Mouse (Mus musculus) monocyte, adult 2 months (primary cell): ENCODE measurements around the gene Ptgr1.

Experiments used
- DNase-seq, 2 experiments: peaks; one replicate each; pipeline ENCODE4 v3.0.0; 2022; ENCODE audit warnings: low spot score in 2 of 2, low read depth in 1 of 2

Ptgr1 gene

DNA sequence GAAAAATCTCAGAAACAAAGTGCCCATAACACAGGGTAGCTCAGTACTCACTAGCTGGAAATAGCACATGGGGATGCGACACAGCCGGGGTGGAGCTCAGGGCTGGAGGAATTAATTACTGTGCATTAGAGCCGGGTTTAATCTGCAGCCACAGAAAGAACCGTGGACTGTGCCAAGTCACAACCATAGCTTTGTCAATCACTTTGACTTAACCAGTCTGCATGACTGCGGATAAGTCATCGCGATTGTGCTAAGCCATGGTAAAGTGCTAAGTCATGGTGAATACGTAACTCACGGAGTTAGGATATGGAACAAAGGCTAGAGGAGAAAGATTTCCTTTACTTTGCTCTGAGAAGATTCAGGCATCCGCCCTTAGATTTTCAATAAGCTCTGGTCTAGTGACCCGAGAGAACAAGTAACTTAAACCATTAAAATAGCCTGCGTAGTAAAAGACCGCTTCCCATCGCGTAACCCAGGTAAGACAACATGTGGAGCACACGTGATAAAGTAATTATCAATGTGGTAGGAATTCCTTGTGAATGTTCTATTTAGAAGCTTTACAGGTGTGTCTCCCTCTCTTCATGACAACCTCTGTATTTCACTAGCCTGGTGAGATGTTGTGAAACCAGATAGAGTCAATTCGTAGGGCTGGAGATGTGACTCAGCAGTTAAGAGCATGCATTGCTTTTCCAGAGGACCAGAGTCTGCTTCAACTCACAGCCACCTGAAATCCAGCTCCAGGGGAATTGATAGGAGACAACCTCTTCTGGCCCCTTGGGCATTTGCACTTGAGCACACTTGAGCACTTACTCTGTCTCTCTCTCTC, 3.9 kb upstream of the Ptgr1 start:
- DNase-seq: no peak

GRCm38 (mm10) chr4:58989303-58989898, 2.5 kb upstream of the Ptgr1 start:
- DNase-seq: no peak

- peak in 1 of 2 experiments; percentile 72 for DNase-seq
These were observed 1.7 kb downstream of the Ptgr1 start for GRCm38 (mm10) chr4:58985157-58985648.

DNA sequence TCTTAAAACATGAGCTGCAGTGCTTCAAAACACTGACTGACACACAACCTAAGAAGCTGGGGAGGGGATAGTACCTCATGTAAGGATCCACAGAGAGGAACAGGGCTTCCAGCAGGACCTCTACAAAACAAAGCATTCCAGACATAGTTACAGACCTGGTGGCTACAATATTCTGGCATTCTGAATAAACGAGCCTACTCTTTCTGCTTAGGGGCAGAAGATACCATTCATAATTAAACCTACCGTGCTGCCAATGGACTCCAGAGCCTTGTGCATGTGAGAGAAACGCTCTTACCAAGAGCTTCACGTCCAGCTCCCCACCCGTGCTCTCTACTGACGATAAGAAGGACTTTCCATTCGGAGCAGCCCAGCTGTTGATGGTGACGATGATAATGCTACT, 4.1 kb downstream of the Ptgr1 start:
- no peak for DNase-seq

DNA sequence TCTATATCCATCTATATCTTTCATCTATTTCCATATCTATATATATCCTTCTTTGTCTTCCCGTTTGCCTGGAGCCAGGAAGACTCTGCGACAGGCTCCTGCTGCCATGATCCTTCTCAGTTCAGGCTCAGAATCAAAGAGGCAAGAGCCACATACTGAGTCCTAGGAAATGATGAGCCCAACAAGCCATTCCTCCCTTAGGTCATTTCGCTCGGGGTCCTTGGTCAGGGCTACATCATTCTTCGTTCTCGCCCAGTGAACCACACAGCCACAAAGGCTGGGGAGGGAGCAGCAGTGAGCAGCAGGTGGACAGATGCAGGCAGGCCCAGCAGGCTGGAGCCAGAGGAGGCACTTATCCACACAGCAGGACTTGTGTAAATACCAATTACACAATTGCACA, 5.5 kb downstream of the Ptgr1 start:
- DNase-seq: no peak

GRCm38 (mm10) chr4:58975711-58976110, 11.2 kb downstream of the Ptgr1 start:
- no peak for DNase-seq

DNA sequence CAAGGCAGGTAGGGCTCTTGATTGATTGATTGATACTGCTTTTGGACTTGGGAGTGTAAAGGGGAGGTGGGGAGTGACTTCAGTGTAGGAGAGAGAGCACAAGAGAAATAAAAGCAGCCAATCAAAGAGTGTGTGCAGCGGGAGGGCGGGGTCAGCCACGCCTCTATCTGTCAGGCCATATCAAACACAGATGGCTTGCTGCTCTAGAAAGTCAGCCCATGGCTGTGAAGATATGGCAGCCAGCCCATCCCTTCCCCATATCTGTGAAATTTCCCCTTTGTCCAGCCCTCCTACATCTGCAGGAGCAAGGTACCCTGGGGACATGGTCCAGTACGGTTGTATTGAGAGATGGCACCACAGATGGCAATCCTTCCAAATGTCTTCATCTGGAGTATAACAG, 16.2 kb downstream of the Ptgr1 start:
- DNase-seq: no peak

GRCm38 (mm10) chr4:58965136-58965535, 21.8 kb downstream of the Ptgr1 start:
- DNase-seq: no peak

- no peak for DNase-seq
These were observed 23.6 kb downstream of the Ptgr1 start for GRCm38 (mm10) chr4:58963271-58963670.

DNA sequence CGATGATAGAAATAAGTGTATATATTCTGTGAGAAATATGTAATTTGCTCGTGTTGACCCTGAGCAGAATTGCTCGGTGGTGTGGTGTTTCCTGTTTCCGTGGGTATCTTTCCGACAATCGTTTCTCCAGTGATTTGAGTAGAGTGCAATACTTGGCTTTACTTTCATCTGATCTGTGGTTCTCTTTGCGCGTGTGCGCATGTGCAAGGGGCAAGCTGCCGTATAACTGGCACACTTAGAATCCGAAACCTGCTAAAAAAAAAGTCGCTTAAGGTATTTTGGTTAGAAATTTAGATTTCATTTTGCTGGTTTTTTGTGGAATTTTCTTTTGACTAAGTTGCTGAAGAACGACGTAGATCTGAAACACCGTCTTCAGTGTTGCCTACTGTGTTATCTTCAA, 25.2 kb downstream of the Ptgr1 start:
- DNase-seq: no peak

DNA sequence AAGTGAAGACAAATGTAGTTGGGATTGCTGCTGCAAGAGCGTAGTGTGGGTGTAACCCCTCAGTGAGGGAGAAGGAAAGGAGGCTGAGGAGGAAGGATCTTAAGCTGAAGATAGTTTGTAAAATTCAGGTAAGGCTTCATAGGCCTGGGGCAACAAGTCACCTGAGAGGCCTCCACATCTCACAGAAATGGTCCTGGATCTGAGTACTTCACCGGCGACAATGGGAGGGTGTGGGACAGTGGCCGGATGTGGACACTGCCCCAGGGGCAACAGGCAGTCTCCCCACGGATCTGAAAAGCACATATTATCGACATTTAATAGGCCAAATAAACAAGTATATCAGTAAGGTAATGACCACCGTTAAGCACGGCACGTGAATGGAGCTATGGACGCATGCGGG, 34.3 kb downstream of the Ptgr1 start:
- DNase-seq: no peak

GRCm38 (mm10) chr4:58948391-58948790, 38.5 kb downstream of the Ptgr1 start:
- no peak for DNase-seq

GRCm38 (mm10) chr4:58944695-58945094, 42.2 kb downstream of the Ptgr1 start:
- DNase-seq: no peak

DNA sequence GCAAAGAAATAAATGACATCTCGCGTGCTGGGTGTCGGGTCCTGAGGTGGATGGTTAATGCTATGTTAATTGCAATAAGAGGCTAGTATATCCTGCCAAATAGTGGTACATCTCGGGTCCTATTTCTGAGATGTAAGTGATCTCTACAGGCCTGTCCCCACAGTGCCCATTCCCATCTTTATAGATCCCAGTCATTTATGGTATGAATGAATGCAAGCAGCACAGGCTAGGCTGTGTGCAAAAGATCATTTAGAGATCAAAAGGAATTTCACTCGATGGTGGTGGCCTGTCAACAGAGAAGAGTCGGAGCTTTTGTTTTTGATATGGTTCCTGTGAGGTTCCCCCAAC, 42.7 kb downstream of the Ptgr1 start:
- DNase-seq: no peak

GRCm38 (mm10) chr4:58943420-58944205, 43.3 kb downstream of the Ptgr1 start, which contains the start of gene Zkscan16:
Zkscan16 (plus strand) TSS chr4:58943628.
- DNase-seq: no peak

DNA sequence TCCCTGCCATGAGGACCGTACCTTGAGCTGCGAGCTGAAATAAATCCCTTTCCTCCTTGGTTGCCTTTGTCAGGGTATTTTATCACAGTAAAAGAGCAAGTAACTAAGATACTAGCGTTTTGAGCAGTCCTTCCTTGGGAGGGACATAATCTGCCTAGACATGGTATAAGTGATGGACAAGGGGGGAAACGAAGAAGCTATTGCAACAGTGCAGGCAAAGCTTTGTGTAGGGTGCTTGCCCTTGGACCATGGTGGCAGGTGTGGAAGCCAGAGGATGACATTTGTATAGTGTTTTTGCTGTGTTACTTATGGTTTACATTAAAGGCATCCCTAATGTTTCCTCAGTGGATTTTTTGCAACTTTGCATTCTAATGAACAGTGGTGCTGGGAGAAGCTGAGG, 44.0 kb downstream of the Ptgr1 start:
- no peak for DNase-seq

- no peak for DNase-seq
These were observed 45.3 kb downstream of the Ptgr1 start for GRCm38 (mm10) chr4:58941638-58942037.

DNA sequence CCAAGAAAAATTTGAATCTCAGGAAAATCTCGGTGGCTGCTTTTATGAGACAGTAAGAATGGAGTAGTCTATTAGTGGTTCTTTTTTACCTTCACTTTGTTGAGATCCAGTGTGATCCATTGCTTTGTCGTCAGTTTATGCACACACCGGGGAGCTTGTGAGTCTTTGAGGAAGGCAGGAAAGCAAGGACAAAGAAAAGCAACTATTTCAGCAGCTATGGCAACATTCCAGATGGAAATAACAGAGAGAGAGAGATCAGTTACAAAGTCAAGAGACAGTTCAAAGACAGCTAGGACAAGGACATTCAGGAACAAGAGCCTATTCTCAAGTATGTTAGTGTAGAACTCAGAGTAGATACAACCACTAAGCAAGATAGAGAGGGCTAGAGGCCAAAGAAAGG, 51.1 kb downstream of the Ptgr1 start:
- no peak for DNase-seq

DNA sequence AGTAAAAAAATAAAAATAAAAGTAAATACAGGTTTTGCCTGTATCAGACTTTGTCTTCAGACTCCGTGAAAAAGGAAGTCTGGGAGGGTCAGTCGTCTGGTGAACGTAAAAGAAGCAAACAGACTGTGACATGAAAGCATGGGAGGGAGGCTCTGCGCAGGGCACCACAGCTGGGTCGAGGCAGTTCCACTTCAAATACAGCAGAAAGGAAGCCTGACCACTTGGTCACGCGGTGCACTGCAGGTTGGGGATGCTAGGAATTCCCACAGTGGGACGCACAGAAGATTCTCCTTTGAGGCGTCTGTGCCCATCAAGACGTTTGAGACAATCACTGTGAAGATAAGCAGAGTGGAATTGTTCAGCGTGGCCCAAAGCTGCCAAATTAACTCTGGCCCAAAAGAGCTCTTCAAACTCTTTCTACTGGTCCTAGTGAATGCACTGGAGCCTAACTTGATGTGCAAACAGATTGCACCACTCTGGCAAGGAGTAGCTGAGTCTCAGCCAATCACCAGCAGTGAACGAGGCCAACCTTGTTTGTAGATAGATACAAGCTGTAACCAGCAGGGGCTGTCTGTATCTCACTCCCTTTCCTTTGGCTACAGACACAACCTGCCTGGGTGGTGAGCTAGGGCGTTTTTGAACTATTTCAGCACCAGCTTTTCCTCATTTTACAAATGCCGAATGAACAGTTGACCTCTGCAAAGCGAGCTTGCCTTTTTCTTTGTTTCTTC, 52.0 kb downstream of the Ptgr1 start:
- no peak for DNase-seq

GRCm38 (mm10) chr4:58934308-58934707, 52.6 kb downstream of the Ptgr1 start:
- DNase-seq: no peak

DNA sequence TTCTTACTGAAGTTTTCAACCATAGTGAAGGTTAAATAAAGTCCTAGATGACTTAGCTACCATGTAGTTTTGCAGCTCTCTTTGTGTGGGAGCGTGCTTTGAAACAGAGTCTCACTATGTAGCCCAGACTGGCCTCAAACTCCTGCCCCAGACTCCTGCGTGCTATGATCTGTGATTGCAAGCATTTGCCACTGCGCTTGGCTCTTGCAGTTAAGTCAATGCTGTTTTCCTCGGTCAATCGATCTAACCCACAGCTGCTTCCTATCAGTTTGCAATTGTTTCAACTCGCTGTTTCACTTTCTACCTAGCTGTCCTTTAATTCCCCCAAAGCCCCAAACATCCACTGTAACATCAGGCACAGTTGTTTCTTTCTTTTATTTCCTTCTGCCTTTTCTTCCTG, 54.4 kb downstream of the Ptgr1 start:
- DNase-seq: no peak
